Mouse (Mus musculus): ENCODE data around the gene Prim2.

The Prim2 gene

GRCm38 (mm10) chr1:33495203-33495553 lies 174.4 kb downstream of the Prim2 start:
- in situ Hi-C loops (cut with MseI, MboI): no loop called here

- in situ Hi-C loops (cut with MseI, MboI): no loop called here
These were observed 174.9 kb downstream of the Prim2 start for GRCm38 (mm10) chr1:33494524-33495202.

- in situ Hi-C loops (cut with MseI, MboI): no loop called here
These were observed 179.4 kb downstream of the Prim2 start for GRCm38 (mm10) chr1:33490220-33490619.

- in situ Hi-C loops (cut with MseI, MboI): no loop called here
These were observed 181.2 kb downstream of the Prim2 start for GRCm38 (mm10) chr1:33488372-33488771.

- in situ Hi-C loops (cut with MseI, MboI): no loop called here
These were observed 185.8 kb downstream of the Prim2 start for GRCm38 (mm10) chr1:33483746-33484145.

GRCm38 (mm10) chr1:33480382-33480781 lies 189.2 kb downstream of the Prim2 start:
- in situ Hi-C loops (cut with MseI, MboI): no loop called here

- in situ Hi-C loops (cut with MseI, MboI): no loop called here
These were observed 198.5 kb downstream of the Prim2 start for GRCm38 (mm10) chr1:33471069-33471468.

- in situ Hi-C loops (cut with MseI, MboI): no loop called here
These were observed 199.4 kb downstream of the Prim2 start for GRCm38 (mm10) chr1:33470222-33470621.

GRCm38 (mm10) chr1:33464234-33464633 lies 205.4 kb downstream of the Prim2 start:
- in situ Hi-C loops (cut with MseI, MboI): no loop called here

- in situ Hi-C loops (cut with MseI, MboI): no loop called here
These were observed 208.9 kb downstream of the Prim2 start for GRCm38 (mm10) chr1:33460703-33461102.

- in situ Hi-C loops (cut with MseI, MboI): no loop called here
These were observed 209.3 kb downstream of the Prim2 start for GRCm38 (mm10) chr1:33460262-33460661.

GRCm38 (mm10) chr1:33458950-33459349 lies 210.6 kb downstream of the Prim2 start:
- in situ Hi-C loops (cut with MseI, MboI): no loop called here

- in situ Hi-C loops (cut with MseI, MboI): no loop called here
These were observed 215.3 kb downstream of the Prim2 start for GRCm38 (mm10) chr1:33454251-33454650.

GRCm38 (mm10) chr1:33453299-33453698 lies 216.3 kb downstream of the Prim2 start:
- in situ Hi-C loops (cut with MseI, MboI): no loop called here

GRCm38 (mm10) chr1:33447179-33447578 lies 222.4 kb downstream of the Prim2 start:
- in situ Hi-C loops (cut with MseI, MboI): no loop called here

GRCm38 (mm10) chr1:33436167-33436566 lies 233.4 kb downstream of the Prim2 start:
- in situ Hi-C loops (cut with MseI, MboI): loop anchor here in 1 of 2 experiments (5.0 kb wide), 1 partner anchor 49 kb away; no protein-coding TSS in a partner anchor

All from mouse trophoblast stem cell (cell line).